Mouse (Mus musculus) heart, postnatal 14 days (tissue): ENCODE data around the gene ccdc198. TPM values are rescaled to one million over a fixed set of nuclear protein-coding genes. Genes with fewer than 3 reads are reported as not detected.
A peak's percentile ranks its signal among the peaks of the same experiment; 100 is the strongest.

Experiments used
- DNase-seq, 2 experiments: peaks; one replicate each; pipeline ENCODE4 v3.0.0; 2021 to 2022
- intact Hi-C: fragments of 180-260 bp; cut with DNase I; formaldehyde crosslinking; loops from one replicate; pipeline ENCODE4 v1.15.1; 2025
- total RNA-seq, 2 experiments: library from RNA; stranded (reverse); gene quantifications; 2 replicates each; pipeline ENCODE4 v1.2.3; 2021

The ccdc198 gene
- total RNA-seq, 2 experiments from 2014 or later: not detected

- intact Hi-C loops: no loop called here
Observed at GRCm38 (mm10) chr14:49201073-49201778, 44.0 kb downstream of the ccdc198 start.

GRCm38 (mm10) chr14:49197031-49197527 is 48.2 kb downstream of the ccdc198 start:
- DNase-seq: no peak
- intact Hi-C loops: no loop called here

More at GRCm38 (mm10) chr14:49201073-49201778, 44.0 kb downstream of the ccdc198 start:
- DNase-seq: no peak

- DNase-seq: no peak
- intact Hi-C loops: no loop called here
Observed at GRCm38 (mm10) chr14:49186270-49186669, 59.0 kb downstream of the ccdc198 start.

- DNase-seq: no peak
- intact Hi-C loops: no loop called here
Observed at GRCm38 (mm10) chr14:49179736-49180135, 65.5 kb downstream of the ccdc198 start.

GRCm38 (mm10) chr14:49173290-49174135 is 71.8 kb downstream of the ccdc198 start:
- DNase-seq: no peak

GRCm38 (mm10) chr14:49172582-49172988 is 72.7 kb downstream of the ccdc198 start:
- intact Hi-C loops: loop anchor here (5.0 kb wide), 1 partner anchor 105 kb away; the partner anchor contains the start of genes Ap5m1 and Exoc5
- peak; percentile 61 to 66 for DNase-seq

More at GRCm38 (mm10) chr14:49173290-49174135, 71.8 kb downstream of the ccdc198 start:
- intact Hi-C loops: loop anchor here (5.0 kb wide), 1 partner anchor 106 kb away; the partner anchor contains the start of genes Ap5m1 and Exoc5

GRCm38 (mm10) chr14:49171867-49172581 is 73.2 kb downstream of the ccdc198 start, which contains the start of gene Naa30:
Naa30 (plus strand) TSS chr14:49172226.
- intact Hi-C loops: loop anchor here (5.0 kb wide), 1 partner anchor 105 kb away; the partner anchor contains the start of genes Ap5m1 and Exoc5
- DNase-seq: peak; percentile 95 to 96

- intact Hi-C loops: loop anchor here (5.0 kb wide), 1 partner anchor 104 kb away; the partner anchor contains the start of genes Ap5m1 and Exoc5
- DNase-seq: no peak
Observed at GRCm38 (mm10) chr14:49171286-49171685, 74.0 kb downstream of the ccdc198 start.

Other genes with a start within 250 kb of the ccdc198 start
- 10 to 100 TPM; 12.3 to 13.2 TPM for gene Ap5m1, start 179.4 kb downstream of the ccdc198 start, total RNA-seq
- 10 to 100 TPM; 25.0 to 25.4 TPM for gene Exoc5, start 178.8 kb downstream of the ccdc198 start, total RNA-seq
- 10 to 100 TPM; 20.4 to 24.7 TPM for gene Naa30, start 73.2 kb downstream of the ccdc198 start, total RNA-seq